Mouse (Mus musculus) olfactory bulb, adult 2 months (tissue): ENCODE measurements around the gene Oscar. TPM values are rescaled to one million over a fixed set of nuclear protein-coding genes. Genes with fewer than 3 reads are reported as not detected.

Source experiments
- H3K27ac ChIP-seq: fragments of 200-500 bp; 2 replicates; pipeline ENCODE4 v1.5.1; 2012; ENCODE audit warnings: low read depth, low read length; ENCODE audit not compliant: insufficient read depth
- H3K4me1 ChIP-seq: fragments of 200-500 bp; 2 replicates; pipeline ENCODE4 v1.6.1; 2012; ENCODE audit warnings: low read length; ENCODE audit not compliant: control insufficient read depth, insufficient read depth
- H3K4me3 ChIP-seq: fragments of 200-500 bp; 2 replicates; pipeline ENCODE4 v1.5.1; 2012; ENCODE audit warnings: mild to moderate bottlenecking, low read depth, low read length, moderate library complexity; ENCODE audit not compliant: insufficient read depth
- CTCF ChIP-seq: fragments of 200-500 bp; IDR thresholded peaks from 2 replicates; pipeline ENCODE4 v1.5.1; 2012; ENCODE audit warnings: low read depth, mild to moderate bottlenecking, low read length, moderate library complexity; ENCODE audit not compliant: insufficient read depth
- POLR2A ChIP-seq: fragments of 200-500 bp; IDR thresholded peaks from 2 replicates; pipeline ENCODE4 v1.6.1; 2012; ENCODE audit warnings: mild to moderate bottlenecking, low read depth, low read length, moderate library complexity; ENCODE audit not compliant: insufficient read depth
- WGBS: fragments of 180-500 bp; shearing (Covaris S2); methylation state at CpG from one replicate; pipeline ENCODE4 v1.1.7; 2018; 5-methylcytosine and 5-hydroxymethylcytosine counted together
- polyA plus RNA-seq: library from polyadenylated mRNA; stranded (reverse); fragments of >200 nt; gene quantifications from 2 replicates; pipeline ENCODE4 v1.2.4, GENCODE M21; 2012; ENCODE audit warnings: low replicate concordance; ENCODE audit not compliant: missing spikeins, insufficient read depth, insufficient read length

Oscar gene
- polyA plus RNA-seq, 1 experiment: not detected

- H3K27ac ChIP-seq: peak within 1 kb of the TSS; percentile 89
- H3K4me1 ChIP-seq: peaks cover 9% of the 10 kb centered on the region
- peak within 1 kb of the TSS; percentile 89 for H3K4me3 ChIP-seq
- under 1% methylated on average over 56 of the region's 58 CpGs for WGBS
- no peak for TF ChIP-seq CTCF
- TF ChIP-seq POLR2A: peak; percentile 80; the same call in 1 of the 2 replicates
These were observed 28.9 kb upstream of the Oscar start, which contains the start of gene Cnot3 for GRCm38 (mm10) chr7:3644672-3645487. TSS of gene Cnot3 (plus strand) at chr7:3645268.

- under 1% methylated on average over 11 of the region's 11 CpGs for WGBS
- Histone ChIP-seq H3K4me3 (peak overlapping the region; percentile 36), H3K27ac (no peak overlapping the region), H3K4me1 (peaks cover 9% of the 10 kb centered on the region)
- no peak for TF ChIP-seq CTCF
- TF ChIP-seq POLR2A: no peak
These were observed 28.4 kb upstream of the Oscar start for GRCm38 (mm10) chr7:3644348-3644671.

- peaks cover 9% of the 10 kb centered on the region for H3K4me1 ChIP-seq
- H3K27ac ChIP-seq: no peak overlapping the region
- H3K4me3 ChIP-seq: no peak overlapping the region
- TF ChIP-seq POLR2A (no peak), CTCF (no peak)
- WGBS: 12% methylated on average over 9 of the region's 9 CpGs
These were observed 27.9 kb upstream of the Oscar start for GRCm38 (mm10) chr7:3643843-3644242.

- WGBS: 63% methylated on average over 5 of the region's 5 CpGs
- no peak overlapping the region for H3K4me3 ChIP-seq
- TF ChIP-seq POLR2A: no peak
- TF ChIP-seq CTCF: no peak
- no peak overlapping the region for H3K27ac ChIP-seq
- H3K4me1 ChIP-seq: peaks cover 7% of the 10 kb centered on the region
These were observed 27.5 kb upstream of the Oscar start for GRCm38 (mm10) chr7:3643412-3643811.

- no peak for TF ChIP-seq CTCF
- TF ChIP-seq POLR2A: no peak
- Histone ChIP-seq H3K4me1 (peaks cover 15% of the 10 kb centered on the region), H3K27ac (no peak overlapping the region), H3K4me3 (peak overlapping the region; percentile 67)
- 68% methylated on average over 3 of the region's 3 CpGs for WGBS
These were observed 14.5 kb upstream of the Oscar start for GRCm38 (mm10) chr7:3630478-3630815.

GRCm38 (mm10) chr7:3629543-3630477, 13.9 kb upstream of the Oscar start, which contains the start of the genes Tfpt and Prpf31:
TSS of gene Tfpt (minus strand) at chr7:3629929.
TSS of gene Prpf31 (plus strand) at chr7:3629985.
- Histone ChIP-seq H3K27ac (peak within 1 kb of the TSS; percentile 79), H3K4me3 (peak within 1 kb of the TSS; percentile 67), H3K4me1 (peaks cover 15% of the 10 kb centered on the region)
- WGBS: 1% methylated on average over 47 of the region's 47 CpGs
- TF ChIP-seq POLR2A (peak; percentile 66), CTCF (no peak)

- no peak for TF ChIP-seq CTCF
- TF ChIP-seq POLR2A: no peak
- Histone ChIP-seq H3K27ac (no peak overlapping the region), H3K4me1 (peaks cover 15% of the 10 kb centered on the region), H3K4me3 (peak overlapping the region; percentile 67)
- 33% methylated on average over 4 of the region's 4 CpGs for WGBS
These were observed 13.1 kb upstream of the Oscar start for GRCm38 (mm10) chr7:3629030-3629429.

- TF ChIP-seq POLR2A (peak; percentile 73), CTCF (no peak)
- H3K4me1 ChIP-seq: peaks cover 2% of the 10 kb centered on the region; the same call in 1 of the 2 replicates
- WGBS: 1% methylated on average over 32 of the region's 32 CpGs
- H3K27ac ChIP-seq: peak within 1 kb of the TSS; percentile 81
- H3K4me3 ChIP-seq: peak within 1 kb of the TSS; percentile 90
These were observed 1.5 kb upstream of the Oscar start, which contains the start of gene Ndufa3 for GRCm38 (mm10) chr7:3617242-3617995. TSS of gene Ndufa3 (plus strand) at chr7:3617373.
